In genomic region chr4:99273979-99274378, GRCm38 (mm10) we compare ENCODE assay signal across 16 mouse cellular contexts. TPM values are rescaled to one million over a fixed set of nuclear protein-coding genes. Genes with fewer than 3 reads are reported as not detected.
DNase-seq lines count a peak whose midpoint lies in the region; ATAC-seq and TF ChIP-seq lines count a peak whose summit lies in the region.
"Had no signal": no experiment of that assay in that cellular context is flagged by ENCODE, and none has a peak within 500 bp of the region (broad histone marks: within the 10 kb centered on the region; RNA-seq: fewer than 3 reads in every experiment).

No protein-coding gene starts in this region.

- TF ChIP-seq CTCF in midbrain, postnatal 0 days (IDR thresholded peaks at IDR 0.05): no peak

- peaks cover 11% of the 10 kb centered on the region; the same call in 1 of the 2 replicates for H3K36me3 ChIP-seq in midbrain, embryonic 10.5 days
- H3K36me3 ChIP-seq in midbrain, postnatal 0 days (ENCODE audit: insufficient read depth, low read length): no peaks in the 10 kb centered on the region
- H3K36me3 ChIP-seq in forebrain, embryonic 14.5 days (ENCODE audit: control insufficient read depth, insufficient read depth, low read length): no peaks in the 10 kb centered on the region
- H3K36me3 ChIP-seq in hindbrain, embryonic 16.5 days (ENCODE audit: control insufficient read depth, insufficient read depth, low read length): peaks cover 5% of the 10 kb centered on the region
- H3K36me3 ChIP-seq in neural tube, embryonic 14.5 days (ENCODE audit: control insufficient read depth, insufficient read depth, low read length): no peaks in the 10 kb centered on the region
- no peaks in the 10 kb centered on the region for H3K36me3 ChIP-seq in intestine, embryonic 15.5 days

- peak; percentile 15 for DNase-seq in midbrain, embryonic 10.5 days (ENCODE audit: low spot score)
- DNase-seq in midbrain, postnatal 0 days (ENCODE audit: low spot score): no peak
- peak; percentile 66 for DNase-seq in forebrain, embryonic 14.5 days (ENCODE audit: low spot score)
- no peak for DNase-seq in testis, postnatal 14 days (ENCODE audit: low spot score)
- DNase-seq: cerebellum, adult 18-20 months; gastrocnemius, postnatal 10 days; kidney, adult 8-10 months; lung, adult 2 months had no signal

- WGBS in midbrain, embryonic 10.5 days: 70% methylated on average over 7 of the region's 7 CpGs
- WGBS in midbrain, postnatal 0 days: 34% methylated on average over 7 of the region's 7 CpGs
- 13% methylated on average over 7 of the region's 7 CpGs for WGBS in forebrain, embryonic 14.5 days
- 37% methylated on average over 7 of the region's 7 CpGs for WGBS in hindbrain, embryonic 16.5 days
- 29% methylated on average over 7 of the region's 7 CpGs for WGBS in neural tube, embryonic 14.5 days
- WGBS in intestine, embryonic 15.5 days: 75% methylated on average over 7 of the region's 7 CpGs

- peaks cover 4% of the 10 kb centered on the region; the same call in 1 of the 2 replicates for H3K9me3 ChIP-seq in midbrain, embryonic 10.5 days (replicated peaks)
- H3K9me3 ChIP-seq in midbrain, postnatal 0 days (ENCODE audit: low read length): no peaks in the 10 kb centered on the region
- no peaks in the 10 kb centered on the region for H3K9me3 ChIP-seq in forebrain, embryonic 14.5 days (replicated peaks; ENCODE audit: control insufficient read depth, low read length)
- H3K9me3 ChIP-seq in hindbrain, embryonic 16.5 days (ENCODE audit: control insufficient read depth, low read length): peaks cover 3% of the 10 kb centered on the region
- H3K9me3 ChIP-seq in neural tube, embryonic 14.5 days (ENCODE audit: control insufficient read depth, low read length): no peaks in the 10 kb centered on the region
- H3K9me3 ChIP-seq in intestine, embryonic 15.5 days: no peaks in the 10 kb centered on the region
- H3K9me3 ChIP-seq: heart, embryonic 12.5 days had no signal

- ATAC-seq in midbrain, postnatal 0 days (ENCODE audit: low FRiP score): no peak
- peak; percentile 88 for ATAC-seq in forebrain, embryonic 14.5 days
- ATAC-seq in hindbrain, embryonic 16.5 days: peak; percentile 72
- peak; percentile 79 for ATAC-seq in neural tube, embryonic 14.5 days (ENCODE audit: low read depth)
- ATAC-seq in intestine, embryonic 15.5 days: no peak
- ATAC-seq in CD4-positive, CD25-positive, alpha-beta regulatory T cell, adult 4 months: no peak

- H3K4me1 ChIP-seq in midbrain, embryonic 10.5 days: peaks cover 30% of the 10 kb centered on the region
- no peaks in the 10 kb centered on the region for H3K4me1 ChIP-seq in midbrain, postnatal 0 days (ENCODE audit: insufficient read depth, low read length)
- peaks cover 18% of the 10 kb centered on the region for H3K4me1 ChIP-seq in forebrain, embryonic 14.5 days (ENCODE audit: control insufficient read depth, insufficient read depth, low read length)
- peaks cover 8% of the 10 kb centered on the region for H3K4me1 ChIP-seq in hindbrain, embryonic 16.5 days (ENCODE audit: control insufficient read depth, insufficient read depth, low read depth, low read length)
- H3K4me1 ChIP-seq in neural tube, embryonic 14.5 days (ENCODE audit: control insufficient read depth, insufficient read depth, low read length): 0 out of 2 replicates have a peak, but pooled peaks cover 4% of the 10 kb centered on the region
- H3K4me1 ChIP-seq in intestine, embryonic 15.5 days (replicated peaks): no peaks in the 10 kb centered on the region
- H3K4me1 ChIP-seq: heart, embryonic 12.5 days had no signal

- no peak overlapping the region for H3K4me3 ChIP-seq in midbrain, embryonic 10.5 days
- no peak overlapping the region for H3K4me3 ChIP-seq in midbrain, postnatal 0 days (ENCODE audit: low read depth, low read length)
- no peak overlapping the region for H3K4me3 ChIP-seq in forebrain, embryonic 14.5 days (ENCODE audit: low read depth, low read length)
- H3K4me3 ChIP-seq in hindbrain, embryonic 16.5 days (ENCODE audit: low read length): no peak overlapping the region
- no peak overlapping the region for H3K4me3 ChIP-seq in neural tube, embryonic 14.5 days (ENCODE audit: low read depth, low read length)
- H3K4me3 ChIP-seq in intestine, embryonic 15.5 days (replicated peaks): no peak overlapping the region
- H3K4me3 ChIP-seq: heart, embryonic 12.5 days; left cerebral cortex, adult 2 months had no signal

- no peak overlapping the region; the same call in 1 of the 2 replicates for H3K27ac ChIP-seq in midbrain, embryonic 10.5 days (replicated peaks)
- H3K27ac ChIP-seq in midbrain, postnatal 0 days (ENCODE audit: low read depth, low read length): no peak overlapping the region
- peak overlapping the region; percentile 1; the same call in 1 of the 2 replicates for H3K27ac ChIP-seq in forebrain, embryonic 14.5 days (ENCODE audit: low read depth, low read length)
- no peak overlapping the region for H3K27ac ChIP-seq in hindbrain, embryonic 16.5 days (ENCODE audit: low read depth, low read length)
- no peak overlapping the region for H3K27ac ChIP-seq in neural tube, embryonic 14.5 days (ENCODE audit: low read depth, low read length)
- H3K27ac ChIP-seq in intestine, embryonic 15.5 days: no peak overlapping the region
- H3K27ac ChIP-seq: left cerebral cortex, adult 2 months had no signal

- H3K4me2 ChIP-seq in midbrain, postnatal 0 days (ENCODE audit: low read depth, low read length, poor library complexity, severe bottlenecking): no peak overlapping the region
- no peak overlapping the region for H3K4me2 ChIP-seq in forebrain, embryonic 14.5 days (ENCODE audit: low read length)
- H3K4me2 ChIP-seq in hindbrain, embryonic 16.5 days (ENCODE audit: low read length): no peak overlapping the region
- H3K4me2 ChIP-seq in neural tube, embryonic 14.5 days (ENCODE audit: low read depth, low read length): no peak overlapping the region
- no peak overlapping the region for H3K4me2 ChIP-seq in intestine, embryonic 15.5 days (replicated peaks)
- H3K4me2 ChIP-seq: heart, embryonic 12.5 days had no signal

- H3K9ac ChIP-seq in midbrain, postnatal 0 days (replicated peaks; ENCODE audit: low read length, poor library complexity, severe bottlenecking): no peak overlapping the region
- H3K9ac ChIP-seq in forebrain, embryonic 14.5 days (ENCODE audit: low read length): no peak overlapping the region
- H3K9ac ChIP-seq in hindbrain, embryonic 16.5 days (ENCODE audit: low read depth, low read length): no peak overlapping the region; the same call in 1 of the 2 replicates
- no peak overlapping the region for H3K9ac ChIP-seq in neural tube, embryonic 14.5 days (replicated peaks; ENCODE audit: low read depth, low read length)
- no peak overlapping the region for H3K9ac ChIP-seq in intestine, embryonic 15.5 days
- H3K9ac ChIP-seq: heart, embryonic 12.5 days had no signal

- H3K27me3 ChIP-seq in midbrain, embryonic 10.5 days (ENCODE audit: low read depth, poor library complexity, severe bottlenecking): no peaks in the 10 kb centered on the region
- H3K27me3 ChIP-seq in midbrain, postnatal 0 days (ENCODE audit: insufficient read depth, low read length): no peaks in the 10 kb centered on the region
- no peaks in the 10 kb centered on the region for H3K27me3 ChIP-seq in forebrain, embryonic 14.5 days (replicated peaks; ENCODE audit: control insufficient read depth, insufficient read depth, low read length)
- H3K27me3 ChIP-seq in hindbrain, embryonic 16.5 days (replicated peaks; ENCODE audit: control insufficient read depth, insufficient read depth, low read length): no peaks in the 10 kb centered on the region
- H3K27me3 ChIP-seq in neural tube, embryonic 14.5 days (ENCODE audit: control insufficient read depth, insufficient read depth, low read length): no peaks in the 10 kb centered on the region
- H3K27me3 ChIP-seq in intestine, embryonic 15.5 days (replicated peaks): no peaks in the 10 kb centered on the region
- H3K27me3 ChIP-seq: heart, embryonic 12.5 days had no signal

RNA-seq across cellular contexts. Expression of gene Gm12689, which starts 21.7 kb away (rescaled TPM):
- not detected in 2 replicates for polyA plus RNA-seq in midbrain, embryonic 10.5 days (2016; fragmentation: Nextera tagmentation; extraction: Ambion mirVana)
- total RNA-seq in midbrain, postnatal 0 days (2014; rRNA removed): not detected in 2 replicates
- 0.20 and 0.37 TPM in 2 replicates for polyA plus RNA-seq in midbrain, postnatal 0 days (2015; fragmentation: Nextera tagmentation; extraction: Ambion mirVana)
- 0.25 and 0.37 TPM in 2 replicates for polyA plus RNA-seq in forebrain, embryonic 14.5 days (2014; fragmentation: Nextera tagmentation; extraction: Ambion mirVana)
- 0.15 and 0.40 TPM in 2 replicates for polyA plus RNA-seq in hindbrain, embryonic 16.5 days (2015; fragmentation: Nextera tagmentation; extraction: Ambion mirVana)
- 0.24 and 0.52 TPM in 2 replicates for polyA plus RNA-seq in neural tube, embryonic 14.5 days (2014; fragmentation: Nextera tagmentation; extraction: Ambion mirVana)
- 0.20 and 0.40 TPM in 2 replicates for polyA plus RNA-seq in intestine, embryonic 15.5 days (2015; fragmentation: Nextera tagmentation; extraction: Ambion mirVana)
- polyA plus RNA-seq in CD4-positive, CD25-positive, alpha-beta regulatory T cell, adult 4 months (2017; shearing (Covaris generic)): under 1 TPM in 1 of 2 experiments, not detected in 1; 0.24 TPM
- total RNA-seq: hematopoietic stem cell, adult 5-6 weeks; MEL had no signal
- polyA plus RNA-seq: heart, embryonic 12.5 days had no signal

Comparison
In these comparisons a context has a peak if more than half of its experiments do, and no peak if none do; other contexts are left out.
1. DNase-seq: peak in midbrain, embryonic 10.5 days (single experiment) and forebrain, embryonic 14.5 days (single experiment); none in midbrain, postnatal 0 days (single experiment) and testis, postnatal 14 days (single experiment).
2. ATAC-seq: peak in forebrain, embryonic 14.5 days (single experiment), hindbrain, embryonic 16.5 days (single experiment) and neural tube, embryonic 14.5 days (single experiment); none in midbrain, postnatal 0 days (single experiment), intestine, embryonic 15.5 days (single experiment) and CD4-positive, CD25-positive, alpha-beta regulatory T cell, adult 4 months (single experiment).